ENCODE assay signal across 11 mouse cellular contexts in genomic region chr9:75522217-75522616, GRCm38 (mm10).
"Had no signal": no experiment of that assay in that cellular context is flagged by ENCODE, and none has a peak within 500 bp of the region (broad histone marks: within the 10 kb centered on the region; RNA-seq: fewer than 3 reads in every experiment).

No protein-coding gene starts in this region.

- H3K9ac ChIP-seq: limb, embryonic 12.5 days; limb, embryonic 15.5 days; liver, embryonic 14.5 days; liver, postnatal 0 days; lung, embryonic 15.5 days; midbrain, embryonic 13.5 days; neural tube, embryonic 13.5 days had no signal

- H3K4me2 ChIP-seq: limb, embryonic 12.5 days; limb, embryonic 15.5 days; liver, embryonic 11.5 days; lung, embryonic 15.5 days; midbrain, embryonic 13.5 days; neural tube, embryonic 13.5 days had no signal

- H3K27ac ChIP-seq: limb, embryonic 12.5 days; limb, embryonic 15.5 days; liver, embryonic 14.5 days; lung, embryonic 15.5 days; midbrain, embryonic 10.5 days; midbrain, embryonic 13.5 days; neural tube, embryonic 13.5 days had no signal

- ATAC-seq: liver, postnatal 0 days; midbrain, embryonic 13.5 days had no signal

- H3K9me3 ChIP-seq: limb, embryonic 12.5 days; limb, embryonic 15.5 days; lung, embryonic 15.5 days; megakaryocyte, embryonic 14.5 days; midbrain, embryonic 10.5 days; midbrain, embryonic 13.5 days; neural tube, embryonic 13.5 days had no signal

- H3K4me3 ChIP-seq: limb, embryonic 12.5 days; limb, embryonic 15.5 days; lung, embryonic 15.5 days; megakaryocyte, embryonic 14.5 days; midbrain, embryonic 10.5 days; midbrain, embryonic 13.5 days; myocyte; neural tube, embryonic 13.5 days had no signal

- H3K27me3 ChIP-seq: limb, embryonic 12.5 days; limb, embryonic 15.5 days; lung, embryonic 15.5 days; megakaryocyte, embryonic 14.5 days; midbrain, embryonic 13.5 days; neural tube, embryonic 13.5 days had no signal

- H3K4me1 ChIP-seq: limb, embryonic 12.5 days; limb, embryonic 15.5 days; lung, embryonic 15.5 days; neural tube, embryonic 13.5 days had no signal
